Mouse (Mus musculus) induced T-regulatory cell, adult 2 months (primary cell): ENCODE results near the gene Spata17.
A peak's percentile ranks its signal among the peaks of the same experiment; 100 is the strongest.
"Not testable (repeated sequence)": the region's sequence is repeated elsewhere in the genome, so short reads cannot be mapped to it uniquely, and the experiment has no call there.

Experiments used
- DNase-seq: peaks from one replicate; pipeline ENCODE4 v3.0.0-alpha.2; 2012; ENCODE audit warnings: low read depth

The Spata17 gene

GRCm38 (mm10) chr1:187175991-187176390 is 39.3 kb downstream of the Spata17 start:
- DNase-seq: no peak

DNA sequence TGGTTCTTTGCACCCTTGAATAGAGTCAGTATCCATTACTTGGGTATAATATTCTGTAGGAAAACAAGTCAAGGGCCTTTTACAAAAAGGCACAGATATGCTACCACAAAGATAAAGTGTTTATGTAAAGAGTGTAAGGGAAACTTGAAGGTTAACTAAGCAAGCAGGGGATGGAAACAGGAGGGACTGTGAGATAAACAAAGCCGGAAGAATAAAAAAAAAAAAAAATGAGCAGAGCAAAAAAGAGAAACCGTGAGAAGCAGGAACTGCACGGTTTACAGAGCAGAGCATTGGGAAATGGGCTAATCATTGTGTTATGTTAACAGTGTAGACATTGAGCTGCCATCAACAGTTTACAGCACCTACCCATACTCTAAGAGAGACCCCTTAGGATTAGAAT is 44.9 kb downstream of the Spata17 start:
- DNase-seq: no peak

GRCm38 (mm10) chr1:187169646-187170045 is 45.6 kb downstream of the Spata17 start:
- no peak for DNase-seq

GRCm38 (mm10) chr1:187163571-187163970 is 51.7 kb downstream of the Spata17 start:
- DNase-seq: no peak

GRCm38 (mm10) chr1:187155658-187156057 is 59.6 kb downstream of the Spata17 start:
- DNase-seq: no peak

DNA sequence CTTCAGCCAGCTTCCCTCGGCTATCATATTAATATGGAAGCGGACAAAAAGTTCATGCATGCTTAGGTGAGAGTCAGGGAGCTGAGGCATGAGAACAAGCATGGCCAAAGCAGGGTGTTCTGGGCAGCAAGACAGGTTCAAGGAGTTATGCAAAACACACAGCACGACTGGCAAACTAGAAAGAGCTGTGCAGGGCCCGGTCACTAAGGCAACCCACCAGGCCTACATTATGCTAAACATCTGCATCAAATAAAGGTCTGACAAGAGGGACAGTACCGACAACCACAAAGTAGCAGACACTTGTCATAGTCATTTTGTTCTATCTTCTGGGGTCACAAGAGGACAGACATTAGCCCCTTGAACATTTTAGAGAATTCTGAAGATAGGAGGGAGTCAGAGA is 61.6 kb downstream of the Spata17 start:
- DNase-seq: no peak

GRCm38 (mm10) chr1:187152571-187152970 is 62.7 kb downstream of the Spata17 start:
- DNase-seq: no peak

DNA sequence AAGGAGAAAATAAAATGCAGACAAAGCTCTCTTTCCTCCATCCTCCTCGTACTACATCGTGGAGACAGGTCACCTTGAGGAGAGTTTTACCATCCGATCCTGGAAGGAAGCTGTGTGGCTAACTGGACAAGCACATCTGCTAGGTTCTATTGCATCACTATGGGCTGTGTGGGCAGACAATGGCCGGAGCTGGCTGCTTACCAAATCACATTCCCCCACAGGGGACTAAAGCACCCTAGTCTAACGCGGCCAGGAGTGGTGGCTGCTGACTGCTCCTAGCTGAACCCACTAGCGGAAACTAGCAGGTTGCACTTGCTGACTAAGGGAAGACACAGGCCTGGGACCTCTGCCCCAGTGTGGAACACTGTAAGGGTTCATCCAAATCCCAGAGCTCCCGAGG is 72.3 kb downstream of the Spata17 start:
- no peak for DNase-seq

DNA sequence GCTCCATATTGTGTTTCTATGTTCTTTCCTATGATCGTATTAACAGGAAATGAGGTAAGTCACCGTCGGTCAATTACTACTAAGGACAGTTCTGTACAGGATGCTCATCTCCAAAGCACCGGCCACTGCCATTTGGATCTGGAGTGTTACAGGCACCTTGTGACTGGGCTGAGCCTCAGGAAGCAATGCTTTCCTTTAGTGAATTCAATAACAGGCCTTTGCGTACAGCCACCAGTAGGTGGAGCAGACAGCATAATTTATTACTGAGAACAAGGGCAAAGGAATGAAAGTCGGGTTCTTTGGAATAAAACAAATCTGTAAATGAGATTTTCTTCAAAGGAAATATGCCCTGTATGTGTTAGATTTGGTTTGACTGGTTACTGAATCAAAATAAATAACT is 77.8 kb downstream of the Spata17 start:
- DNase-seq: peak; percentile 51

DNA sequence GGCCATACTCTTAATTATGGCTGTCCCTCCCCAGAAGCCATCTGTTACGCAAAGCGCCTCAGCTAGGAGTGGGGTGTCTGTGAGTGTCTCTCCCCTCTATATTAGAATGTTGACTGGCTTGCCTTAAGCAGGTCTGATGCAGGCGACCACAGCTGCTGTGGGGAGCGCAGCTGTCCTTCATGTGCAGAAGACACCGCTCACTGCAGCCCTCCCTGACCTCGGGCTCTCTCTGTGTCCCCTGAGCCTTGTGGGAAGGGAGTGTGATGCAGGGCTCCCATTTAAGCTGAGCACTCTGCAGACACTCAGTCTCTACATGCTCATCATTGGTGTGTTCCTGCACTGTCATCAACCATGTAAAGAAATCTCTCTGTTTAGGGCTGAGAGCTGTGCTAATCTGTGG is 79.4 kb downstream of the Spata17 start:
- no peak for DNase-seq

GRCm38 (mm10) chr1:187133841-187134240 is 81.4 kb downstream of the Spata17 start:
- no peak for DNase-seq

DNA sequence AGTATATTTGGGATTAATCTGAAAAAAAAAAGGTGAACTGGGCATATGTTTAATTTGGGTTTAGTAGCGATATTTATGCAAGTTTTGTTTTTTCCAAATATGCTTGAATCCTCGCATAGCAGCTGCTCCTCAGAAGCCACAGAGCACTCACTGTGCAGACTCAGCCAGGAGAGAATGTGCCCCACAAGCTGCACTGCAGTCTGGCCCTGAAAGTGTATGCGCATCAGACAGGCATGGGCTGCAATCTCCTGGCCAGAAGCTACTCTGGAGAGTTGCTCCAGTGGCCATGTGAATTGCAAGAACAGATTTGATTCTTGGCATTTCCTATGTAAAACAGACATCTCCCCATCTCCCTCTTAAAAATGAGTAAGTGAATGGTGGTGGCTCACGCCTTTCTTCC is 82.9 kb downstream of the Spata17 start:
- no peak for DNase-seq

GRCm38 (mm10) chr1:187127548-187127947 is 87.7 kb downstream of the Spata17 start:
- DNase-seq: not testable (repeated sequence)

DNA sequence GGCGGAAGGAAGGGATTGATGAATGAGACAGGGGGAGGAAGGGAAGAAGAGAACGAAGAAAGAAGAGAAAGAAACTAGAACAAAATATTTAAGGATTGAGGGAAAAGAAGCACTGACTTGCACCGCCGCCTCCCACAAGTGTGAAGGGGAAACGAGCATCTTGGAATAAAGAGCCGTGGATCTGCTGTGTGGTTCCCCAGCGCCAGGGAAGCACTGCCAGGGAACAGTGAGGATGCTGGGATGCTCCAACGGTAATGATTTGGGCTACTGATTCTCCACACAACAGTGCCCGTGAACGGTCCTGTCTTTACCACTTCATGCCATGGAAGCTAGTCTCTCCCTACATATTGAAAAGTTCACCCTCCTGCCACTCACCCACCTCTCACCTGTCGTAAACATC is 89.5 kb downstream of the Spata17 start:
- DNase-seq: no peak

DNA sequence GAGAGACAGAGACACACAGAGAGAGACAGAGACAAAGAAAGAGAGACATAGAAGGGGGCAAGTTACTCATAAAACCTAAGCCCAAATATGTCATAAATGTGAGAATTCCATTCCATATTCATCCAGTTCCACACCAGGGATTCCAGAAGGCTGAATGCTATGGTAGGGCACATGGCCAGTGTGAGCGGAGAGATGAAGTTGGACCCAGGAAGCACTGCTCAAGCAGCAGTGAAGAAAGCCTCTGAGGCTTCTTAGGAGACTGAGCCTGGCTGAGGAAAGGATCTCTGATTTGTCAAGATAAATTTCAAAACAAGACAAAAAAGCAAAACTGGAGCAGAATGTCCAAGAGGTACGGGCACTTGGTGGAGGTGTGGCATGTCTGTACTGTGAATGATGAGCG is 90.3 kb downstream of the Spata17 start:
- DNase-seq: no peak

- DNase-seq: no peak
Measured at GRCm38 (mm10) chr1:187119300-187119699, 96.0 kb downstream of the Spata17 start.

GRCm38 (mm10) chr1:187118108-187118507 is 97.2 kb downstream of the Spata17 start:
- no peak for DNase-seq

DNA sequence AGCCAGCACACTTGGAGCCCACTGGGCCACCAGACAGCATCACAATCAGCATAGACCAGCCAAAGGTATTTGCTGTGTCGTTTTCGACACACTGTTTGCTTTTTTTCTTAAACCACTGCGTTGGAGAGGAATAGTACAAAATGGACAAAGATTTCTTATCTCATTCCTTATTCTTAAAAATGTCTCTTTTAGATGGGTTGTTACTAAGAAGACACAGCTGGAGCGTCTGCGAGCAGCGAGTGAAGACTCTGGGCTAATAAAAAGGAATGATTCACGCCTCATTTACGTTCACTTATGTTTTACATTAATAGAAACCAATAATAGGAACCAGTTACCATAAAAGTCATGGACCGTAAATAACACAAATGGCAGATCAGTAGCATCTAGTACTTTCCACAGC is 101.5 kb downstream of the Spata17 start:
- DNase-seq: no peak

DNA sequence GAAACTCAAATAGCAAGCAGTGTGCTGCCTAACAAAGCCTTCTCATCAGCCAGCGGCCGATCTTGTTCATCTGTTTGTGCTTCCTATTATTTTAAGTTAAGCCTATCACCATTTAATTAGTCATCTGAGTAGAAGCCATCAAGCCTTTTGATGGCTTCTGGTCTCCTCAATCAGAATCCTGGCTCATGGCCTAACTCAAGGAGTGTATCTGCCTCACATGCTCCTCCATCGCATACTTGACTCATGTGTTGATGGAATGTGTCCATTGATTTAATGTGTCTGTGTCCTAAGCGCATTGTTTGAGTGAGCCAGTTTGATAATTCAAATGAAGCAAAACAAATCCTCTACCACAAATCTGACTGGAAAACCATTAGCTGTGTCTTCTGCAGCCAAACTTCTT is 113.1 kb downstream of the Spata17 start:
- no peak for DNase-seq

GRCm38 (mm10) chr1:187101202-187101601 is 114.1 kb downstream of the Spata17 start:
- DNase-seq: no peak

DNA sequence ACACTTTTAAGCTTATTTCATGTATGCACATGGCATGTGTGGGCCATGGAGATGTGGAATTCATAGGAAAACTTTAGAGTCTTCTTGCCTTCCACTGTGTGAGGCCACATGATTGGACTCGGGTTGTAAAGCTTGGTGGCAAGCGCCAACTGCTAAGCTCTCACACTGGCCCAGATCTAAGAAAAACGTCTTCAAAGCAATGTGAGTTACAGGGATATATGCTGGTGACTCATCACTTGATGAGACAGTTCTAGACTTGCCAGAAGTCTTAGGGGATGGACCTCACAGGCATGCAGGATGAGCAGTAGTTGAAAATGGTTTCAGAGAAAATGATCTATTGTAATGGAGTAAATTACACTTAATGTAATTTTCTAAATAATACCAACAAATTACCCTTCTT is 114.6 kb downstream of the Spata17 start:
- no peak for DNase-seq

GRCm38 (mm10) chr1:187098285-187098684 is 117.0 kb downstream of the Spata17 start:
- no peak for DNase-seq

GRCm38 (mm10) chr1:187092546-187092945 is 122.7 kb downstream of the Spata17 start:
- no peak for DNase-seq

GRCm38 (mm10) chr1:187088660-187089395 is 126.4 kb downstream of the Spata17 start:
- no peak for DNase-seq
